Mouse (Mus musculus) testis, postnatal 10 days (tissue): ENCODE measurements around the gene Ctnnb1.
A peak's percentile ranks its signal among the peaks of the same experiment; 100 is the strongest.

Source experiments
- DNase-seq: peaks from one replicate; pipeline ENCODE4 v3.0.0; 2021; ENCODE audit warnings: low spot score

Gene Ctnnb1

GRCm38 (mm10) chr9:121000641-121001320 is 71.8 kb downstream of the Ctnnb1 start:
- no peak for DNase-seq

GRCm38 (mm10) chr9:121001681-121002540 is 72.9 kb downstream of the Ctnnb1 start:
- DNase-seq: peak; percentile 71

GRCm38 (mm10) chr9:121005961-121006360 is 76.9 kb downstream of the Ctnnb1 start:
- no peak for DNase-seq
